Mouse (Mus musculus): ENCODE data around the gene Gm42791. TPM values are rescaled to one million over a fixed set of nuclear protein-coding genes. Genes with fewer than 3 reads are reported as not detected.

The Gm42791 gene
- polyA plus RNA-seq (2012; rRNA removed) = not detected in 2 replicates

DNA sequence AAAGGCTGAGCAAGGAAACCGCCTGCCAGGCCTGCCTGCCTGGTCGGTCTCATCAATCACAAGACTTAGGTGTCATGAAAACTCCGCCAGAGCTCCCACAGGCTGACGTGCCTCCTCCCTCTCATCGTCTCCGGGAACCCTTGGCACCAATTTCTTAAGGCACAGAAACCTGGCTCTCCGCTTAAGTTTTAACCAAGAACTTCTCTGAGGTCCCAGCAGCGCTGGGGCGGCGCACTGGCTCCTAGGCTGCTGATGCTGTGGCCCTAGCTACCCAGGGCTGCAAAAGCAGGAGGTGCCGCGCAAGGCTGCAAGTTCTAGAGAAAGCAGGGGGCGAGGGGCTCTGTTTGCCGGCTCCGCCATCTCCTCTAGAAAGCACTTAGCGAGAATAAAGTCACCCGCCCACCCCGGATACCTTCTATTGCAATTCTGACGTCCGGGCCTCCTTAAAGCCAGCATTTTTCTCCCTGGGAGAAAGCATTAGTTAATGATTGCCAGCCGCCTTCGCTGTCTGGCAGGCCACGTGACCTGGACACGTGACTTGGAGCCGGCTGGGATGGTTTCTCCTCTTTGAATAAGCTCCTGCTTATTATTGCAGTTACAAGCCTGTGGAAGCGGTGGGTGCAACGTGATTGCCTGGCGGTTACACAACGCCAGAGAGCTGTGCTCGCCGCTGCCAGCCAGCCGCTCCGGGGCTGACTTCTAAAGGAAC is at the start of gene Gm42791:
Gene Gm42791 (minus strand): TSS at position 442 of the 709 bp plus-strand sequence.
- peak; percentile 94 to 97 for DNase-seq (ENCODE audit: extremely low spot score in 1 of 2, low spot score in 1 of 2)

DNA sequence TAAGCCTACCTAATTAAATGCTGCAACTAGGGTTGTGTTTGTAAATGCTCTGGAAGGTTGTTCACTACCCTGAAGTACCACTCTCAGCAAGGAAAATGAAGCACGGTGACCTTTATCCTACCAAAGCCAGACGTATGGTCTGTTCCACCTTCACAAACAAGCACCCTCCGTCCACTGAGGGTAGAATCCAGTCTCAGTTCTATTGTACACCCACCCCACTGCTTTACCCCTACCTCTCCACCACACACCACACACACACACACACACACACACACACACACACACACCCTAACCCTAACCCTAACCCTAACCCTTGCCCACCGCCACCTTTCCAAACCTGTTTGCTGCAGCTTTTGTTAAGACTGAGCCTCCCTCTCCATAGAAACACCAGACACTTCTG is 49.1 kb upstream of the Gm42791 start:
- DNase-seq (ENCODE audit: extremely low spot score in 1 of 2, low spot score in 1 of 2) = no peak

DNA sequence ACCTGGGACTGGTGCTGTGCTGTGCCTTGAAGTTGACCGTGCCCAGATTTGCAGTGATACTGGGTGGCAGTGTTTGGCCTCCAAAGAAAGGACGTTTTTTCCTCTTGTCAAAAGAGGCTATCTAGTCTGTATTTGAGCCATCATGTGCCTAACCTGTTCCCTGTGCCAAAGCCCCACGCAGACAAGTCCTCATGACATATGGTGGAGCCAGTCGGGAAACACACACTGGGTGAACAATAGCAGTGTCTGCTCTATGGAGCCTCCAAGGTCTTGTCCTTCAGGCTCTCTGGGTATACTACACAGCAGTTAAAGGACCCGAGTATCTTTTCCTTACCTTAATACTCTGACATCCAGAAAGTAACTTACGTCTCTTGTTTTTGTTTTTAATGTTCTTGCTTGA is 48.3 kb upstream of the Gm42791 start:
- DNase-seq (ENCODE audit: extremely low spot score in 1 of 2, low spot score in 1 of 2) = no peak

- DNase-seq (ENCODE audit: extremely low spot score in 1 of 2, low spot score in 1 of 2) = no peak
These were observed 44.9 kb upstream of the Gm42791 start for GRCm38 (mm10) chr5:149039825-149040224.

GRCm38 (mm10) chr5:149037729-149038128 is 42.8 kb upstream of the Gm42791 start:
- DNase-seq (ENCODE audit: extremely low spot score in 1 of 2, low spot score in 1 of 2) = peak in 1 of 2 experiments; percentile 45

- no peak for DNase-seq (ENCODE audit: extremely low spot score in 1 of 2, low spot score in 1 of 2)
These were observed 42.0 kb upstream of the Gm42791 start for GRCm38 (mm10) chr5:149036920-149037319.

DNA sequence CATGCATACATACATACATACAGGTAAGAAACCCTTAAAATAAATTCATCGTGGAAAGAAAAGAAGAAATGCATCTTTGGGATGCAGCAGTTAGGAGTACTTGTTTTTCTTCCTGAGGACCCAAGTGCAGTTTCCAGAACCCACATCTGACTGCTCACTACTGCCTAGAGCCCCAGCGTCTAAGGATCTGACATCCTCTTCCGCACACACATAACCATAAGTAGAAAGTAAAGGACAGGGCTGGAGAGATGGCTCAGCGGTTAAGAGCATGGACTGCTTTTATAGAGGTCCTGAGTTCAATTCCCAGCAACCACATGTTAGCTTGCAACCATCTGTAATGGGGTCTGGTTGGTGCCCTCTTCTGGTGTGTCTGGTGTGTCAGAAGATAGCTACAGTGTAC is 37.5 kb upstream of the Gm42791 start:
- no peak for DNase-seq (ENCODE audit: extremely low spot score in 1 of 2, low spot score in 1 of 2)

- DNase-seq (ENCODE audit: extremely low spot score in 1 of 2, low spot score in 1 of 2) = peak in 1 of 2 experiments; percentile 47
These were observed 36.3 kb upstream of the Gm42791 start for GRCm38 (mm10) chr5:149031199-149031750.

- no peak for DNase-seq (ENCODE audit: extremely low spot score in 1 of 2, low spot score in 1 of 2)
These were observed 35.2 kb upstream of the Gm42791 start for GRCm38 (mm10) chr5:149030103-149030502.

DNA sequence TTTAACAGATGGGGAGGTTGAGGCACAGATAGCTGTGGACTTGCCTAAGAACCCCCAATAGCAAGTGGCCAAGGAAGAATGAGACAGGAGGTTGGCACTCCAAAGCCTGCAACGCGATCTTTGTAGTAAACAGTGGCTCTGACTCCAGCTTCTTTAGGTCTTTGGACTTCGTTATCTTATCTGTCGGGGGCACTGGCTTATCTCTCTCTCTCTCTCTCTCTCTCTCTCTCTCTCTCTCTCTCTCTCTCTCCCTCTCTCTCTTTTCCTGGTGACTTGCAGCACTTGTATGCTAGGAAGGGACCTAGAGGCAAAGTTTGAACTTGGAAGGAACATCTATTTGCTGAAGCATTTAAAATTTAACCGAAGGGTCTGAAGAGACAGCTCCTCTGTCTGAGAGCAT is 33.4 kb upstream of the Gm42791 start:
- no peak for DNase-seq (ENCODE audit: extremely low spot score in 1 of 2, low spot score in 1 of 2)

- no peak for DNase-seq (ENCODE audit: extremely low spot score in 1 of 2, low spot score in 1 of 2)
These were observed 32.4 kb upstream of the Gm42791 start for GRCm38 (mm10) chr5:149027389-149027788.

GRCm38 (mm10) chr5:149021120-149021519 is 26.2 kb upstream of the Gm42791 start:
- no peak for DNase-seq (ENCODE audit: extremely low spot score in 1 of 2, low spot score in 1 of 2)

DNA sequence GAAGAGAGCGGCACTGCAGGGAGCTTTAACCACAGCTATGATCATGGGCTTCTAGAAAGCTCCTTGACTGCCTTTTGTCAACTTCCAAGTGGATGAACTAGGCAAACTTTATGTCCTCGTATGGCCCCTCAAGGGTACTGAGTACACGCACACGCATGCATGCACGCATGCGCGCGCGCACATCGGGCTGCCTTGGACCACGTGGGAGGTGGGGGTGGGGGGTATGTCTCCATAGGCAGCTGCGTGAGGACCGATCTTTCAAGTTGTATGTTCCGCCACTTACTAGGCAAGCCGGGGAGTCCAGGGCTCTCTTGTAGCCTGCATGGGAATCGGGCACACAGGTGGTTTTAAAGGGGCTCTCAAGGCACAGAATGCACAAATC is 25.7 kb upstream of the Gm42791 start:
- DNase-seq (ENCODE audit: extremely low spot score in 1 of 2, low spot score in 1 of 2) = no peak

DNA sequence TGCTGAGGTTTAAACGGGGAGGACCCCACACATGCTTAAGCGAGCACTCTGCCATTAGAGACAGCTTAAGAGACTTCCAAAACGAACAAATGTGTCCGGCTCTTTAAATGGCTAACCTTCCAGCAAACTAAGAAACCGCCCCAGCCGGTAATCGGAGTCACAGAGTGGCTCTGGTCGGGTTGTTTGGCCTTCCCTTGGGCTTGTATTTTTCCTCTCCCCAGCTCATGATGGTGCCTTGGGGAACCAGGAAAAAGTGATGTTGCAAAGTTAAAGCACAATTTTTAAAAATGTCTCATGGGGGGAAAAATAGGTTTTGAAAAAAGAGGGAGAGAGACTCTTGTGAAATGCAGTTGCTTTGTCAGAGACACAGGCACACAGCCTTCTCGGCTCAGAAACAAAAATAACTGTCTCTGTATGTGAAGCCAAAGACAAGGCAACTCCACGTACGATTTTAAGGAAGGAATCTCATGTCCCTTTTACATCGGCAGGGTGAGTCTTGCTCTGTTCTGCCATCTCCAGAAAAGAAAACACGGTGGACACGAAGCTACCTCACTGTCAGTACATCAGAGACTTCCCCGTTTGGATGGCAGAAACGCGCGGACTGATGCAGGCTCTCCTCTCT is 25.2 kb upstream of the Gm42791 start:
- no peak for DNase-seq (ENCODE audit: extremely low spot score in 1 of 2, low spot score in 1 of 2)

DNA sequence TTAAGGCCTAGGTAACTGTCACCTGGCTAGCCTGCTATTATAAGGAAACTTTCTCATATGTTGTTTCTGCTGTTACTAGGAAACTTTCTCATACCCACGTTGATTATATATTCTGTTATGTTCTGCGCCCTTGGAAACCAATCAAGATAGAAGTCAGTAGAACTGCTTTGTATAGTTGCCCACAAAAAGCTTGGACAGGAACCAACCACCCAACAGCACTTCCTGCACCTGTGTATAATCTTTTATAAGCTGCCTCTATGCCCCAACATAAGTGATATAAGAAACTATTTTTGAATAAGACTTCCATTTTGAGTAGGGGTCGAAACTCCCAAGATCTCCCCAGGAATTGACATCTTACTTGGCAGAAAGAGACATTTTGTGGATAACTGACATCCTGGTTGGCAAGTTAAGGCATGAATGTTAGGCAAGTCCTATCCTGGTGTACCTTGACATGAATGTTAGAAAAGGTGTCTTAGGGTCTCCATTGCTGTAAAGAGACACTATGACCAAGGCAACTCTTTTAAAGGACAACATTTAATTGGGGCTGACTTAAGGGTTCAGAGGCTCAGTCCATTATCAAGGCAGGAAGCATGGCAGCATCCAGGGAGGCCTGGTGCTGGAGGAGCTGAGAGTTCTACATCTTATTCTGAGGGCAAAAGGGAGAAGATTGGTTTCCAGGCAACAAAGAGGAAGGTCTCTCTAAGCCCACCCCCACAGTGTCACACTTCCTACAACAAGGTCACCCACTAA is 22.9 kb upstream of the Gm42791 start:
- no peak for DNase-seq (ENCODE audit: extremely low spot score in 1 of 2, low spot score in 1 of 2)

GRCm38 (mm10) chr5:149017181-149017580 is 22.2 kb upstream of the Gm42791 start:
- no peak for DNase-seq (ENCODE audit: extremely low spot score in 1 of 2, low spot score in 1 of 2)

- no peak for DNase-seq (ENCODE audit: extremely low spot score in 1 of 2, low spot score in 1 of 2)
These were observed 21.3 kb upstream of the Gm42791 start for GRCm38 (mm10) chr5:149016261-149016660.

- DNase-seq (ENCODE audit: extremely low spot score in 1 of 2, low spot score in 1 of 2) = peak in 1 of 2 experiments; percentile 40
These were observed 20.6 kb upstream of the Gm42791 start for GRCm38 (mm10) chr5:149015335-149016201.

DNA sequence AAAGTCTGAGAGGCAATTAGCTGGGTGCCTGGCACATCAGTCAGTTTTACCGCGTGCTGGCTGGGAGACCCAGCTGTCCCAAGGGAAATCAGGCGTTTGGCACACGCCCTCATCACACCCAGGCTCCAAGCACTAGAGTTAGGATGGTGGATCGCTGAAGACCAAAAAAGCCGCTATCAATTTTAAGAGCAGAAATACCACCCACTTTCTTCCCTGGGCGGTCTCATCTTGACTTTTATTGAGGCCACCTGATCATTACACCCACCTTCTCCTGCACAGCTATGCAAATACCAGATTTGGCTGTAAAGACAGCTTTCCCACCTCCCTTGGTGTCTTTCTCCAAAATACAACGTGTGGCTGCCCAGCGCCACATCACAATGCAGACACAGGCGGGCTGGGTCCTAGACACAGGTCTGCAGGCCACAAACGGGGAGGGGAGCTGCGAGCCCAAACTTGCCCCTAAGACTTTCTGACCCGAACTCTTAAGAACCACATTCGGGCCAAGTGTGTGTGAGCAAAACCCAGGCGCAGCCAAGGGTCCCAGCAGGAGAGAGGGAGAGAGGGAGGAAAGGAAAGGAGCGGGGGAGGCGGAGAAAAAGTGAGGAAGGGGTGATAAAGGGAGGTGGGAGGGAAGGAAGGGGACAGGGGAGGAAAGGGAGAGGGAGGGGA is 19.8 kb upstream of the Gm42791 start:
- peak; percentile 27 to 61 for DNase-seq (ENCODE audit: extremely low spot score in 1 of 2, low spot score in 1 of 2)
